Mouse (Mus musculus) C2C12 (cell line): ENCODE data around the gene Hivep2. TPM values are rescaled to one million over a fixed set of nuclear protein-coding genes. Genes with fewer than 3 reads are reported as not detected.

Source experiments
- H3K27me3 ChIP-seq: one replicate; pipeline ENCODE4 v1.6.1; 2011; ENCODE audit not compliant: control insufficient read depth, insufficient read depth, insufficient read length
- H3K36me3 ChIP-seq: one replicate; pipeline ENCODE4 v1.6.1; 2011; ENCODE audit not compliant: control insufficient read depth, insufficient read depth
- H3K4me3 ChIP-seq: one replicate; pipeline ENCODE4 v1.5.1; 2011; ENCODE audit warnings: mild to moderate bottlenecking, control low read depth; ENCODE audit not compliant: poor library complexity, insufficient read depth, severe bottlenecking
- H3K79me2 ChIP-seq: one replicate; pipeline ENCODE4 v1.6.1; 2011; ENCODE audit not compliant: control insufficient read depth, insufficient read depth
- H3K79me3 ChIP-seq: one replicate; pipeline ENCODE4 v1.6.1; 2011; ENCODE audit warnings: low read depth, control low read depth
- H3ac ChIP-seq: one replicate; pipeline ENCODE3; 2011; ENCODE audit warnings: low read depth; ENCODE audit not compliant: control insufficient read depth, insufficient read length
- CEBPB ChIP-seq: IDR thresholded peaks from one replicate; pipeline ENCODE4 v1.6.1; 2011; ENCODE audit warnings: low read depth, mild to moderate bottlenecking, control low read depth, moderate library complexity
- CTCF ChIP-seq: IDR thresholded peaks from one replicate; pipeline ENCODE4 v1.5.1; 2011; ENCODE audit not compliant: control insufficient read depth, insufficient read depth, insufficient read length
- FOSL1 ChIP-seq: IDR thresholded peaks from one replicate; pipeline ENCODE4 v1.8.0; 2011; ENCODE audit warnings: mild to moderate bottlenecking, low read length; ENCODE audit not compliant: poor library complexity, insufficient read depth, severe bottlenecking
- MAX ChIP-seq: IDR thresholded peaks from one replicate; pipeline ENCODE4 v1.6.1; 2011; ENCODE audit warnings: mild to moderate bottlenecking, control low read depth
- MYOD1 ChIP-seq: IDR thresholded peaks from one replicate; pipeline ENCODE4 v1.6.1; 2011; ENCODE audit warnings: low read depth; ENCODE audit not compliant: control insufficient read depth, insufficient read length
- MYOG ChIP-seq: IDR thresholded peaks from one replicate; pipeline ENCODE4 v1.6.1; 2011; ENCODE audit not compliant: control insufficient read depth, insufficient read length; ENCODE audit errors: extremely low read depth
- USF1 ChIP-seq: IDR thresholded peaks from one replicate; pipeline ENCODE4 v1.6.1; 2011; ENCODE audit warnings: low read depth, mild to moderate bottlenecking, control low read depth, moderate library complexity
- polyA plus RNA-seq: library from polyadenylated mRNA; unstranded; fragments of >200 nt; fragmentation: generic; extraction: Trizol; gene quantifications from one replicate; pipeline ENCODE4 v1.2.1, GENCODE M21; 2012; ENCODE audit warnings: missing spikeins

The Hivep2 gene
- polyA plus RNA-seq, 1 experiment: 2.9 TPM

GRCm38 (mm10) chr10:14018672-14019071 lies 52.8 kb downstream of the Hivep2 start:
- H3K79me3 ChIP-seq: no peaks in the 10 kb centered on the region
- no peaks in the 10 kb centered on the region for H3K27me3 ChIP-seq
- H3K4me3 ChIP-seq: no peak overlapping the region
- no peaks in the 10 kb centered on the region for H3K36me3 ChIP-seq
- H3K79me2 ChIP-seq: no peaks in the 10 kb centered on the region
- no peak for TF ChIP-seq MYOD1
- no peak for TF ChIP-seq CTCF
- no peak for TF ChIP-seq USF1
- no peak overlapping the region for H3ac ChIP-seq

GRCm38 (mm10) chr10:14019198-14019597 lies 53.3 kb downstream of the Hivep2 start:
- Histone ChIP-seq H3K79me2 (no peaks in the 10 kb centered on the region), H3K79me3 (no peaks in the 10 kb centered on the region), H3K4me3 (no peak overlapping the region), H3K36me3 (no peaks in the 10 kb centered on the region), H3K27me3 (no peaks in the 10 kb centered on the region), H3ac (no peak overlapping the region)
- TF ChIP-seq MYOD1 (no peak), CTCF (no peak)

DNA sequence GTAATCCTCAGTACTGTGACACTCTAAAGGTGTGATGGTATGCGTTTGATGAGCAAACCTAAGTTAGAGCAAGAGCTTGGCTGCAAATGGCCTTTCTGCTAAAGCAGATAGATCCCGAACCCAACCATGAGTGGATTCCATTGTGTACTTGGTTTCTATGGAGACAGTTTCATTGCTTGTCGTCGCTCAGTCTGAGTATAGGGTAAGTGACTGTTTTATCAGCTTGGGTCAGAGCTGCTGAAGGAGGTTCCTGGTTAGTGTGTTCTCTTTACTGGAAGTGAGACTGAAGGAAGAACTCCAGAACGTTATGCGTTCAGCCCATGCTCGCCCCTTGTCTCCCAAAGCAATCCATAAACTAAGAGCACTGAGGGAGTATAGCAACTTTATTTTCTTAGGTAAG lies 54.4 kb downstream of the Hivep2 start:
- Histone ChIP-seq H3K36me3 (no peaks in the 10 kb centered on the region), H3K27me3 (no peaks in the 10 kb centered on the region), H3K79me3 (no peaks in the 10 kb centered on the region), H3K79me2 (no peaks in the 10 kb centered on the region), H3ac (no peak overlapping the region), H3K4me3 (no peak overlapping the region)
- TF ChIP-seq MAX: no peak

GRCm38 (mm10) chr10:14024971-14025370 lies 59.1 kb downstream of the Hivep2 start:
- H3K79me3 ChIP-seq: no peaks in the 10 kb centered on the region
- H3K4me3 ChIP-seq: no peak overlapping the region
- H3K36me3 ChIP-seq: no peaks in the 10 kb centered on the region

DNA sequence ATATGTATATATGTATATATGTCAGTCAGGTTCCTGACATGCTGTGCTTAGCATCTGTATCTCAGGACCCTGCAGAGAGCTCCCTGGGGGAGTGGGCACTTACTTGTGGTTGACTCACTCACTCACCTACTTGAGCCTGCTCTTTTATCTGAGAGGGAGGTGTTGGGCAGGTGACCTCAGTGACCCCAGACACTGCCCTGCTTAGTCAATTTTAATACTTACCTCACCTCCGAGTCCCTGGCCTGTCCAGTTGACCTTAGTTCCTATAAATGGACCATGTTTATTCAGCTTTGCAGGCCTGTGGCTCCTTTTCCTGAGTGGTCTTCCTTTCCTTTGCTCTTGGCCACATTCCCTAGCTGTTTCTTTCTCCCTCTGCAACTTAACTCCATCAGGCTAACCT lies 61.9 kb downstream of the Hivep2 start:
- H3K79me3 ChIP-seq: no peaks in the 10 kb centered on the region
- TF ChIP-seq CEBPB: no peak
- no peak for TF ChIP-seq MYOD1
- TF ChIP-seq CTCF: no peak
- TF ChIP-seq USF1: no peak
- TF ChIP-seq MYOG: no peak
- TF ChIP-seq FOSL1: no peak
- TF ChIP-seq MAX: no peak
- H3K79me2 ChIP-seq: peaks cover 5% of the 10 kb centered on the region
- H3K4me3 ChIP-seq: no peak overlapping the region
- H3K36me3 ChIP-seq: no peaks in the 10 kb centered on the region
- H3ac ChIP-seq: no peak overlapping the region
- no peaks in the 10 kb centered on the region for H3K27me3 ChIP-seq

More at GRCm38 (mm10) chr10:14024971-14025370, 59.1 kb downstream of the Hivep2 start:
- no peaks in the 10 kb centered on the region for H3K27me3 ChIP-seq
- TF ChIP-seq MYOG (no peak), MYOD1 (no peak), FOSL1 (no peak), CTCF (no peak), USF1 (no peak), MAX (no peak), CEBPB (no peak)
- H3K79me2 ChIP-seq: no peaks in the 10 kb centered on the region
- no peak overlapping the region for H3ac ChIP-seq

- H3K36me3 ChIP-seq: no peaks in the 10 kb centered on the region
- TF ChIP-seq MYOG: no peak
- TF ChIP-seq USF1: no peak
- no peak for TF ChIP-seq CTCF
- TF ChIP-seq MYOD1: no peak
- TF ChIP-seq MAX: no peak
- TF ChIP-seq FOSL1: no peak
- no peak for TF ChIP-seq CEBPB
- H3K79me2 ChIP-seq: peaks cover 5% of the 10 kb centered on the region
- no peaks in the 10 kb centered on the region for H3K79me3 ChIP-seq
- H3ac ChIP-seq: no peak overlapping the region
- H3K4me3 ChIP-seq: no peak overlapping the region
- no peaks in the 10 kb centered on the region for H3K27me3 ChIP-seq
Measured at GRCm38 (mm10) chr10:14028956-14029355, 63.1 kb downstream of the Hivep2 start.
